ENCODE assay signal across 10 mouse cellular contexts in genomic region chr8:7097577-7097976, GRCm38 (mm10).
A peak's percentile ranks its signal among the peaks of the same experiment; 100 is the strongest.
DNase-seq lines count a peak whose midpoint lies in the region; ATAC-seq and TF ChIP-seq lines count a peak whose summit lies in the region.
"Had no signal": no experiment of that assay in that cellular context is flagged by ENCODE, and none has a peak within 500 bp of the region (broad histone marks: within the 10 kb centered on the region; RNA-seq: fewer than 3 reads in every experiment).

No protein-coding gene starts in this region.

- H3K27me3 ChIP-seq in hindbrain, embryonic 11.5 days (ENCODE audit: control insufficient read depth, insufficient read depth, low read length), result no peaks in the 10 kb centered on the region
- H3K27me3 ChIP-seq in midbrain, embryonic 13.5 days, result no peaks in the 10 kb centered on the region

- ATAC-seq in hindbrain, embryonic 11.5 days (ENCODE audit: low FRiP score), result peak; percentile 87
- peak; percentile 86 for ATAC-seq in midbrain, embryonic 13.5 days

- H3K9ac ChIP-seq in hindbrain, embryonic 11.5 days (ENCODE audit: low read depth, low read length), result no peak overlapping the region
- no peak overlapping the region for H3K9ac ChIP-seq in midbrain, embryonic 13.5 days (replicated peaks)

- H3K9me3 ChIP-seq in hindbrain, embryonic 11.5 days (ENCODE audit: control insufficient read depth, low read length), result no peaks in the 10 kb centered on the region
- no peaks in the 10 kb centered on the region for H3K9me3 ChIP-seq in midbrain, embryonic 13.5 days

- H3K4me3 ChIP-seq in hindbrain, embryonic 11.5 days (ENCODE audit: low read depth, low read length), result no peak overlapping the region
- H3K4me3 ChIP-seq in midbrain, embryonic 13.5 days (replicated peaks), result no peak overlapping the region
- no peak overlapping the region for H3K4me3 ChIP-seq in gastrocnemius, adult 2 months

- no peak overlapping the region for H3K4me2 ChIP-seq in hindbrain, embryonic 11.5 days (replicated peaks; ENCODE audit: low read depth, low read length)
- no peak overlapping the region for H3K4me2 ChIP-seq in midbrain, embryonic 13.5 days (replicated peaks)

- WGBS in hindbrain, embryonic 11.5 days, result 42% methylated on average over 2 of the region's 2 CpGs
- WGBS in midbrain, embryonic 13.5 days, result 34% methylated on average over 2 of the region's 2 CpGs

- peak; percentile 39 for DNase-seq in brain, adult 2 months (ENCODE audit: low read depth, low spot score)
- DNase-seq in embryo, embryonic 11.5 days (ENCODE audit: low read depth, low spot score), result peak; percentile 30
- peak; percentile 69 for DNase-seq in hindbrain, embryonic 11.5 days (ENCODE audit: low spot score)
- no peak for DNase-seq in gastrocnemius, adult 2 months
- DNase-seq in layer of hippocampus, postnatal 25 days (ENCODE audit: extremely low spot score in 1 of 2, low spot score in 1 of 2), result no peak
- no peak for DNase-seq in kidney, postnatal 14 days
- DNase-seq: gastrocnemius, postnatal 36 days; kidney, adult 9 months; lung, adult 18-20 months had no signal

- H3K27ac ChIP-seq in hindbrain, embryonic 11.5 days (ENCODE audit: low read depth, low read length), result no peak overlapping the region
- no peak overlapping the region for H3K27ac ChIP-seq in midbrain, embryonic 13.5 days
- no peak overlapping the region for H3K27ac ChIP-seq in gastrocnemius, adult 2 months

- H3K36me3 ChIP-seq in hindbrain, embryonic 11.5 days (ENCODE audit: control insufficient read depth, insufficient read depth, low read length), result no peaks in the 10 kb centered on the region
- no peaks in the 10 kb centered on the region for H3K36me3 ChIP-seq in midbrain, embryonic 13.5 days

- no peak for TF ChIP-seq CTCF in gastrocnemius, adult 2 months (IDR thresholded peaks at IDR 0.05)

- no peaks in the 10 kb centered on the region for H3K4me1 ChIP-seq in hindbrain, embryonic 11.5 days (replicated peaks; ENCODE audit: control insufficient read depth, insufficient read depth, low read length)
- no peaks in the 10 kb centered on the region for H3K4me1 ChIP-seq in midbrain, embryonic 13.5 days (replicated peaks)

- intact Hi-C loops in gastrocnemius, adult 2 months (cut with DNase I), result no loop called here

Comparison
In these comparisons a context has a peak if more than half of its experiments do, and no peak if none do; other contexts are left out.
1. DNase-seq: peak in brain, adult 2 months (single experiment), embryo, embryonic 11.5 days (single experiment) and hindbrain, embryonic 11.5 days (single experiment); none in gastrocnemius, adult 2 months (single experiment), layer of hippocampus, postnatal 25 days (0 of 2) and kidney, postnatal 14 days (single experiment).